Comparison of ENCODE assay signal across 13 mouse cellular contexts in the genomic region with DNA sequence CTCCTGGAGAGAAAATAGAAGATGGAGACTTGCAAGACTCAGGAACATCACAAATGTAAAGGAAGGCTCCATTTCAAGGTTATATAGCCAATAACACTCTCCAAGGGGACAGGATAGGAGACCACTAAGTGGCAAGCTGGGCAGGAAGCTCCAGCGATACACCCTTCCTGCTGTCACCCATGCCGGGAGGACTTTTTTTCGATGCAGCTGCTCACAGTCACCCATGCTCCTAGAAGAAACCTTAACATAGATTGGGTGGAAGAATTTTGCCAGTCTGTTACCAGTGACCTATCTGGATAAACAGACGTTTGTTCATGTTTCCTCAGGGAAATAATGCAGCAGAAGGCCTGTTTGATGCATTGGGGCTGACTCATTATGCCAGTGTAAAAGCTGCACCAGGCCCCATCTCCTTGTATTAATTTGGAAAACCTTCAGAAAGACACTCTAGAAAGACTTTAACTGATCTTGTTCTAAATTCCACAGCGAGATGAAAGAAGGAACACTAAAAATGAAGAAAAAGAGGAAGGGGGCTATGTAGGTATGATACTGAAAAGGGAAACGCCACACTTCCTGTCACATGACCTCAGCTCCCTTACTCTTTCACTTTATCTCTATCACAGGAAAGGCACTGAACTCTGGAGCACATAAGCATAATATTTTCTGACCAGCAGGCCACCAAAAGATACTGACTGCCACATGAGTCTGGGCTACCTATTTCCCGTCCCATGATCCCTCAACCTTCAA.
DNase-seq lines count a peak whose midpoint lies in the region; ATAC-seq and TF ChIP-seq lines count a peak whose summit lies in the region.
"Had no signal": no experiment of that assay in that cellular context is flagged by ENCODE, and none has a peak within 500 bp of the region (broad histone marks: within the 10 kb centered on the region; RNA-seq: fewer than 3 reads in every experiment).

No protein-coding gene starts in this region.

- TF ChIP-seq CTCF in lung, postnatal 0 days (IDR thresholded peaks at IDR 0.05), result no peak
- TF ChIP-seq CTCF in G1E (IDR thresholded peaks at IDR 0.05; ENCODE audit: low read depth, low read length), result no peak

- intact Hi-C loops in gastrocnemius, postnatal 36 days (cut with DNase I), result no loop called here

- 58% methylated on average over 7 of the region's 7 CpGs for WGBS in lung, postnatal 0 days
- 19% methylated on average over 7 of the region's 7 CpGs for WGBS in liver, embryonic 13.5 days (ENCODE audit: insufficient replicate concordance)
- 90% methylated on average over 7 of the region's 7 CpGs for WGBS in midbrain, embryonic 10.5 days
- WGBS in hindbrain, embryonic 11.5 days, result 86% methylated on average over 7 of the region's 7 CpGs

- no peaks in the 10 kb centered on the region for H3K27me3 ChIP-seq in lung, postnatal 0 days (replicated peaks; ENCODE audit: insufficient read depth, low read length)
- no peaks in the 10 kb centered on the region for H3K27me3 ChIP-seq in G1E (ENCODE audit: insufficient read depth, low read length)
- no peaks in the 10 kb centered on the region for H3K27me3 ChIP-seq in liver, embryonic 13.5 days
- no peaks in the 10 kb centered on the region for H3K27me3 ChIP-seq in midbrain, embryonic 10.5 days (ENCODE audit: low read depth, poor library complexity, severe bottlenecking)
- no peaks in the 10 kb centered on the region for H3K27me3 ChIP-seq in hindbrain, embryonic 11.5 days (ENCODE audit: control insufficient read depth, insufficient read depth, low read length)
- H3K27me3 ChIP-seq: embryonic facial prominence, embryonic 13.5 days had no signal

- H3K9me3 ChIP-seq in lung, postnatal 0 days (ENCODE audit: low read length), result no peaks in the 10 kb centered on the region
- H3K9me3 ChIP-seq in G1E (replicated peaks), result no peaks in the 10 kb centered on the region
- H3K9me3 ChIP-seq in liver, embryonic 13.5 days (replicated peaks), result no peaks in the 10 kb centered on the region
- H3K9me3 ChIP-seq in midbrain, embryonic 10.5 days (replicated peaks), result no peaks in the 10 kb centered on the region
- H3K9me3 ChIP-seq in hindbrain, embryonic 11.5 days (ENCODE audit: control insufficient read depth, low read length), result no peaks in the 10 kb centered on the region
- H3K9me3 ChIP-seq: embryonic facial prominence, embryonic 13.5 days; hindbrain, embryonic 10.5 days had no signal

- H3K4me1 ChIP-seq in lung, postnatal 0 days (ENCODE audit: insufficient read depth, low read depth, low read length), result no peaks in the 10 kb centered on the region
- peaks cover 4% of the 10 kb centered on the region; the same call in 1 of the 2 replicates for H3K4me1 ChIP-seq in G1E (ENCODE audit: insufficient read depth, low read depth, low read length)
- peaks cover 17% of the 10 kb centered on the region for H3K4me1 ChIP-seq in liver, embryonic 13.5 days (replicated peaks)
- H3K4me1 ChIP-seq in midbrain, embryonic 10.5 days, result peaks cover 12% of the 10 kb centered on the region; the same call in 1 of the 2 replicates
- 0 out of 2 replicates have a peak, but pooled peaks cover 2% of the 10 kb centered on the region for H3K4me1 ChIP-seq in hindbrain, embryonic 11.5 days (replicated peaks; ENCODE audit: control insufficient read depth, insufficient read depth, low read length)

- peak; percentile 45 for DNase-seq in lung, postnatal 0 days (ENCODE audit: low spot score)
- no peak for DNase-seq in lung, postnatal 10 days
- no peak for DNase-seq in G1E (ENCODE audit: low spot score)
- DNase-seq in liver, embryonic 13.5 days, result no peak
- no peak for DNase-seq in midbrain, embryonic 10.5 days (ENCODE audit: low spot score)
- no peak for DNase-seq in gastrocnemius, postnatal 36 days
- DNase-seq in hindbrain, embryonic 11.5 days (ENCODE audit: low spot score), result no peak
- DNase-seq: adrenal gland, postnatal 10 days; cerebellum, adult 8-10 months; kidney, adult 8-10 months had no signal

- TF ChIP-seq EP300 in lung, postnatal 0 days (IDR thresholded peaks at IDR 0.05), result peak; percentile 43

- H3K4me2 ChIP-seq in lung, postnatal 0 days (replicated peaks; ENCODE audit: low read depth, low read length), result no peak overlapping the region
- H3K4me2 ChIP-seq in liver, embryonic 13.5 days, result peak overlapping the region; percentile 23; the same call in 1 of the 2 replicates
- H3K4me2 ChIP-seq in hindbrain, embryonic 11.5 days (replicated peaks; ENCODE audit: low read depth, low read length), result no peak overlapping the region
- H3K4me2 ChIP-seq: embryonic facial prominence, embryonic 13.5 days had no signal

- H3K9ac ChIP-seq in lung, postnatal 0 days (replicated peaks; ENCODE audit: low read depth), result no peak overlapping the region
- no peak overlapping the region for H3K9ac ChIP-seq in liver, embryonic 13.5 days
- H3K9ac ChIP-seq in hindbrain, embryonic 11.5 days (ENCODE audit: low read depth, low read length), result no peak overlapping the region
- H3K9ac ChIP-seq: embryonic facial prominence, embryonic 13.5 days had no signal

- no peak overlapping the region for H3K4me3 ChIP-seq in lung, postnatal 0 days (ENCODE audit: low read depth, low read length)
- H3K4me3 ChIP-seq in G1E (ENCODE audit: low read depth, low read length), result no peak overlapping the region
- H3K4me3 ChIP-seq in liver, embryonic 13.5 days (replicated peaks), result no peak overlapping the region
- H3K4me3 ChIP-seq in midbrain, embryonic 10.5 days, result no peak overlapping the region
- no peak overlapping the region for H3K4me3 ChIP-seq in hindbrain, embryonic 11.5 days (ENCODE audit: low read depth, low read length)
- H3K4me3 ChIP-seq: embryonic facial prominence, embryonic 13.5 days; hindbrain, embryonic 10.5 days had no signal

- H3K27ac ChIP-seq in lung, postnatal 0 days (ENCODE audit: low read length), result 0 out of 2 replicates have a peak overlapping the region, but pooled peaks have one; percentile 6
- no peak overlapping the region for H3K27ac ChIP-seq in liver, embryonic 13.5 days
- no peak overlapping the region for H3K27ac ChIP-seq in midbrain, embryonic 10.5 days (replicated peaks)
- no peak overlapping the region for H3K27ac ChIP-seq in hindbrain, embryonic 11.5 days (ENCODE audit: low read depth, low read length)
- H3K27ac ChIP-seq: embryonic facial prominence, embryonic 13.5 days; hindbrain, embryonic 10.5 days had no signal

- ATAC-seq in lung, postnatal 0 days, result peak; percentile 77
- ATAC-seq in G1E (ENCODE audit: extremely low read depth, insufficient number of reproducible peaks, low FRiP score, poor library complexity, severe bottlenecking), result peak; percentile 61
- ATAC-seq in liver, embryonic 13.5 days (ENCODE audit: low read depth), result peak; percentile 70
- peak; percentile 50 for ATAC-seq in neutrophil, adult 5-6 weeks (ENCODE audit: extremely low read depth, insufficient number of reproducible peaks, low FRiP score, poor library complexity, severe bottlenecking)
- ATAC-seq in hindbrain, embryonic 11.5 days (ENCODE audit: low FRiP score), result no peak

- no peaks in the 10 kb centered on the region for H3K36me3 ChIP-seq in lung, postnatal 0 days (ENCODE audit: insufficient read depth, low read length)
- H3K36me3 ChIP-seq in G1E (replicated peaks), result no peaks in the 10 kb centered on the region
- no peaks in the 10 kb centered on the region for H3K36me3 ChIP-seq in liver, embryonic 13.5 days
- H3K36me3 ChIP-seq in midbrain, embryonic 10.5 days, result no peaks in the 10 kb centered on the region
- no peaks in the 10 kb centered on the region for H3K36me3 ChIP-seq in hindbrain, embryonic 11.5 days (ENCODE audit: control insufficient read depth, insufficient read depth, low read length)
- H3K36me3 ChIP-seq: embryonic facial prominence, embryonic 13.5 days had no signal
